Mouse (Mus musculus) limb, embryonic 14.5 days (tissue): ENCODE measurements around the gene Raph1. TPM values are rescaled to one million over a fixed set of nuclear protein-coding genes. Genes with fewer than 3 reads are reported as not detected.

Experiments
- ATAC-seq: fragments of 200-750 bp; cut with Nextera tagmentation; 2 replicates; pipeline ENCODE4 v1.8.0; 2017; ENCODE audit warnings: low read depth, moderate number of reproducible peaks, moderate TSS enrichment; ENCODE audit not compliant: low FRiP score
- DNase-seq: peaks from one replicate; pipeline ENCODE4 v3.0.0-alpha.2; 2015; ENCODE audit warnings: low spot score
- H3K27ac ChIP-seq: fragments of 300-500 bp; sonication (generic); replicated peaks from 2 replicates; pipeline ENCODE4 v1.5.1; 2014; ENCODE audit warnings: low read depth, mild to moderate bottlenecking, low read length, moderate library complexity, mixed read lengths
- H3K27me3 ChIP-seq: fragments of 300-500 bp; sonication (generic); 2 replicates; pipeline ENCODE4 v1.6.1; 2014; ENCODE audit warnings: low read length, mixed read lengths; ENCODE audit not compliant: control insufficient read depth, insufficient read depth
- H3K36me3 ChIP-seq: fragments of 300-500 bp; sonication (generic); 2 replicates; pipeline ENCODE4 v1.6.1; 2014; ENCODE audit warnings: mild to moderate bottlenecking, low read length, moderate library complexity, mixed read lengths; ENCODE audit not compliant: control insufficient read depth, insufficient read depth
- H3K4me1 ChIP-seq: fragments of 300-500 bp; sonication (generic); 2 replicates; pipeline ENCODE4 v1.6.1; 2014; ENCODE audit warnings: antibody characterized with exemption, low read length, mixed read lengths; ENCODE audit not compliant: control insufficient read depth, insufficient read depth
- H3K4me2 ChIP-seq: fragments of 300-500 bp; sonication (generic); replicated peaks from 2 replicates; pipeline ENCODE4 v1.6.1; 2014; ENCODE audit warnings: low read depth, mild to moderate bottlenecking, low read length, moderate library complexity; ENCODE audit not compliant: severe bottlenecking
- H3K4me3 ChIP-seq: fragments of 300-500 bp; sonication (generic); replicated peaks from 2 replicates; pipeline ENCODE4 v1.5.1; 2014; ENCODE audit warnings: low read length
- H3K9ac ChIP-seq: fragments of 300-500 bp; sonication (generic); 2 replicates; pipeline ENCODE4 v1.6.1; 2014; ENCODE audit warnings: mild to moderate bottlenecking, low read depth, low read length, moderate library complexity; ENCODE audit not compliant: severe bottlenecking
- H3K9me3 ChIP-seq: fragments of 300-500 bp; sonication (generic); 2 replicates; pipeline ENCODE4 v1.6.1; 2016; ENCODE audit warnings: low read length; ENCODE audit not compliant: control insufficient read depth
- POLR2A ChIP-seq: fragments of 200-500 bp; IDR thresholded peaks from 2 replicates; pipeline ENCODE4 v1.8.0; 2012; ENCODE audit warnings: inconsistent platforms, mild to moderate bottlenecking, moderate library complexity, borderline replicate concordance; ENCODE audit not compliant: insufficient read depth, insufficient read length; ENCODE audit errors: extremely low read depth
- WGBS: fragments of 180-500 bp; shearing (Covaris S2); extraction: QIAGEN DNeasy Blood & Tissue Kit; methylation state at CpG from one replicate; pipeline ENCODE4 v1.1.7; 2014; 5-methylcytosine and 5-hydroxymethylcytosine counted together
- polyA plus RNA-seq, 2 experiments: library from polyadenylated mRNA; depleted of rRNA in 1 of 2; stranded (reverse) in 1 of 2; unstranded in 1 of 2; fragments of >200 nt; fragmentation: Nextera tagmentation in 1 of 2; extraction: Ambion mirVana in 1 of 2; gene quantifications; 2 replicates each; pipeline versions ENCODE4 v1.2.1 to v1.2.3; 2012 to 2014

The Raph1 gene
- polyA plus RNA-seq, 2 experiments: 25.6 to 30.4 TPM

GRCm38 (mm10) chr1:60530636-60531035 is 36.3 kb downstream of the Raph1 start:
- no peak for ATAC-seq
- DNase-seq: no peak
- 81% methylated on average over 2 of the region's 2 CpGs for WGBS
- no peak overlapping the region for H3K4me2 ChIP-seq
- no peak overlapping the region for H3K4me3 ChIP-seq
- TF ChIP-seq POLR2A: no peak
- peaks cover 24% of the 10 kb centered on the region for H3K36me3 ChIP-seq
- no peak overlapping the region for H3K9ac ChIP-seq
- no peaks in the 10 kb centered on the region for H3K27me3 ChIP-seq
- no peak overlapping the region for H3K27ac ChIP-seq
- H3K9me3 ChIP-seq: no peaks in the 10 kb centered on the region
- H3K4me1 ChIP-seq: no peaks in the 10 kb centered on the region

DNA sequence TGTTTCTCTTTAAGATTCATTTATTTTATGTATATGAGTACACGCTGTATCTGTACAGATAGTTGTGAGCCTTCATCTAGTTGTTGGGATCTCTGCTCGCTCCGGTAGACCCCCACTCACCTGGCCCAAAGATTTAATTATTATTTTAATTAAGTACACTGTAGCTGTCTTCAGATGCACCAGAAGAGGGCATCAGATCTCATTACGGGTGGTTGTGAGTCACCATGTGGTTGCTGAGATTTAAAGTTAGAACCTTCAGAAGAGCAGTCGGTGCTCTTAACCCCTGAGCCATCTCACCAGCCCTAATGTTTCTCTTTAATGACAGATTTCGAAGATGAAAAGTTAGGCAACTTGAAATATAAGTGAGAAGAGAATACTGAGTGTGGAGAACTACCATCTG is 36.8 kb downstream of the Raph1 start:
- ATAC-seq (no peak), DNase-seq (no peak)
- Histone ChIP-seq H3K4me2 (no peak overlapping the region), H3K9me3 (no peaks in the 10 kb centered on the region), H3K4me1 (no peaks in the 10 kb centered on the region), H3K9ac (no peak overlapping the region), H3K27ac (no peak overlapping the region), H3K4me3 (no peak overlapping the region), H3K36me3 (peaks cover 29% of the 10 kb centered on the region), H3K27me3 (no peaks in the 10 kb centered on the region)
- TF ChIP-seq POLR2A: no peak
- 90% methylated on average over 6 of the region's 6 CpGs for WGBS

DNA sequence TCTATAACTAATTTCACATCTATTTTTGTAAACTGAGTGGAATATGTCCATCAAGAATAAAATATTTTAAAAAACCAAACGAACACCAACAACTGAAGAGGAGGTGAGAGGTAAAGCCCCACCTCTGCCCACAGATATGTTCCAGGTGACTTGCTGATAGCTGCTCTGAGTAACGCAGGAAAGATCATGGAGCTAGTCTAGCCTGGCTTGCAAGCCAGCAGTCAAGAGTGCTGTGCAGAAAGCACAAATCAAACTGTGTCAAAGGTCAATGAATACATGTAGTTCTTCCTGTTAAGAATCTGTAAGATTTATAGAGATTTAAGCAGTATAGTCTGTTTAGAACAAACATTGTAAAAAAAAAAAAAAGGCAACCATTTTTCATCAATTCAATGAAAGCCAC is 56.3 kb downstream of the Raph1 start:
- ATAC-seq (no peak), DNase-seq (no peak)
- Histone ChIP-seq H3K27me3 (no peaks in the 10 kb centered on the region), H3K9me3 (no peaks in the 10 kb centered on the region), H3K36me3 (peaks cover 14% of the 10 kb centered on the region; the same call in 1 of the 2 replicates), H3K9ac (no peak overlapping the region), H3K4me3 (no peak overlapping the region), H3K4me1 (no peaks in the 10 kb centered on the region), H3K27ac (no peak overlapping the region), H3K4me2 (no peak overlapping the region)
- TF ChIP-seq POLR2A: no peak
- 60% methylated on average over 2 of the region's 2 CpGs for WGBS

DNA sequence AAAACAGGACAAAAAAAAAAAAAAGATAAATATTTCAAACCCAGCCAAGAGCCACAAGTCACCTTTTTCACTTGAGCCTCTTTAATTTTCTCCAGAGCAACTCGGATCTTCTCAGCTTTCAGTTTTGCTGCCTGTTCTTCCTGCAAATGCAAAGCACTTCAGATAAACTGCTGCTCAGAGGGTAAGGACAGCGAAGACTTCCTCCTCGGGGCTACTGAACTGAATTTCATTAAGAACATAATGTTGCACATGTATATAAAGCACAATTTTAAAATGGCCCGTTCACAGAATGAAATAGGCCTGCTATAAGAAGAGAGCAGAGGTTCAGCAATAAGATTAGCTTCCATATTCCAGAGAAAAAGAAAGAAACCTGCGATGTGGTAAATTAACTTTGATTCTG is 63.4 kb downstream of the Raph1 start:
- Histone ChIP-seq H3K27me3 (no peaks in the 10 kb centered on the region), H3K9ac (no peak overlapping the region), H3K4me2 (no peak overlapping the region), H3K4me1 (no peaks in the 10 kb centered on the region), H3K4me3 (no peak overlapping the region), H3K36me3 (peaks cover 23% of the 10 kb centered on the region), H3K27ac (no peak overlapping the region), H3K9me3 (no peaks in the 10 kb centered on the region)
- DNase-seq (no peak), ATAC-seq (no peak)
- WGBS: 74% methylated on average over 5 of the region's 5 CpGs
- TF ChIP-seq POLR2A: no peak

- DNase-seq: no peak
- Histone ChIP-seq H3K9me3 (no peaks in the 10 kb centered on the region), H3K27ac (no peak overlapping the region), H3K36me3 (peaks cover 74% of the 10 kb centered on the region), H3K27me3 (no peaks in the 10 kb centered on the region), H3K4me2 (no peak overlapping the region), H3K4me3 (no peak overlapping the region), H3K4me1 (no peaks in the 10 kb centered on the region), H3K9ac (no peak overlapping the region)
- ATAC-seq: no peak
- no peak for TF ChIP-seq POLR2A
- WGBS: 89% methylated on average over 6 of the region's 6 CpGs
Observed at GRCm38 (mm10) chr1:60493421-60493820, 73.5 kb downstream of the Raph1 start.

DNA sequence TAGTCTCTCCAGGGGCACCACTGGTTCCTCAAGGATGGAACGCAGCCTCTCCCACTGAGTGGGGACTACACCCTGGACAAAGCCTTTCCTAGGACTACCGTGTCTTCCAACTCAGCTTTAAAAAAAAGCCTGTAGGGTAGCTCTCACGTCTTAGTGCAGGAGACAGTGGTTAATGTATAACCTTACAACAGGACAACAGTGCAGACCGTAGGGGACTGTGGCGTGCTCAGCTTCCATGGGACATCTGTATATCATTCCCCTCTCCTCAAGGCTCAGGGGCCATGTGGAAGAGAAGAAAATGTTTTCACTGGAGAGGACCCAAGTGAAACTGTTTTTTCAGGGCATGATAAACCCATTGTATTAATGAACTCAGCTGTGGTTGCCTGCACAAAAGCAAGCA is 74.5 kb downstream of the Raph1 start:
- WGBS: 79% methylated on average over 5 of the region's 5 CpGs
- DNase-seq (no peak), ATAC-seq (no peak)
- no peak for TF ChIP-seq POLR2A
- Histone ChIP-seq H3K36me3 (peaks cover 83% of the 10 kb centered on the region), H3K9ac (no peak overlapping the region), H3K4me3 (no peak overlapping the region), H3K4me1 (no peaks in the 10 kb centered on the region), H3K9me3 (no peaks in the 10 kb centered on the region), H3K27ac (no peak overlapping the region), H3K4me2 (no peak overlapping the region), H3K27me3 (no peaks in the 10 kb centered on the region)
